In genomic region chr4:62981572-62981971, GRCm38 (mm10) we compare ENCODE assay signal across 20 mouse cellular contexts. TPM values are rescaled to one million over a fixed set of nuclear protein-coding genes. Genes with fewer than 3 reads are reported as not detected.
"Had no signal": no experiment of that assay in that cellular context is flagged by ENCODE, and none has a peak within 500 bp of the region (broad histone marks: within the 10 kb centered on the region; RNA-seq: fewer than 3 reads in every experiment).

No protein-coding gene starts in this region.

- DNase-seq: lung, adult 2 months; lung, postnatal 14 days; lung, postnatal 36 days; retina, postnatal 1 day; right cerebral cortex, adult 18-20 months; right cerebral cortex, postnatal 25 days; right cerebral cortex, postnatal 4 days; spleen, adult 18-20 months; thymus, adult 18-20 months; thymus, postnatal 14 days; thymus, postnatal 36 days had no signal

- H3K36me3 ChIP-seq: lung, embryonic 15.5 days; midbrain, embryonic 13.5 days; midbrain, embryonic 15.5 days; neural tube, embryonic 13.5 days; neural tube, embryonic 15.5 days had no signal

- H3K9ac ChIP-seq: lung, embryonic 15.5 days; midbrain, embryonic 13.5 days; midbrain, embryonic 15.5 days; neural tube, embryonic 13.5 days; neural tube, embryonic 15.5 days had no signal

- H3K4me1 ChIP-seq: megakaryocyte, embryonic 14.5 days had no signal

- H3K27me3 ChIP-seq: lung, embryonic 15.5 days; midbrain, embryonic 13.5 days; midbrain, embryonic 15.5 days; neural tube, embryonic 13.5 days; neural tube, embryonic 15.5 days had no signal

- H3K27ac ChIP-seq: lung, embryonic 15.5 days; macrophage; midbrain, embryonic 13.5 days; midbrain, embryonic 15.5 days; neural tube, embryonic 13.5 days; neural tube, embryonic 15.5 days had no signal

- H3K4me2 ChIP-seq: lung, embryonic 15.5 days; midbrain, embryonic 11.5 days; midbrain, embryonic 13.5 days; midbrain, embryonic 15.5 days; neural tube, embryonic 13.5 days; neural tube, embryonic 15.5 days had no signal

- H3K9me3 ChIP-seq: lung, embryonic 15.5 days; midbrain, embryonic 13.5 days; midbrain, embryonic 15.5 days; neural tube, embryonic 13.5 days; neural tube, embryonic 15.5 days had no signal

- H3K4me3 ChIP-seq: lung, embryonic 15.5 days; megakaryocyte, embryonic 14.5 days; midbrain, embryonic 13.5 days; midbrain, embryonic 15.5 days; neural tube, embryonic 13.5 days; neural tube, embryonic 15.5 days had no signal

- ATAC-seq: lung, postnatal 0 days; midbrain, embryonic 13.5 days; midbrain, embryonic 15.5 days had no signal

RNA-seq across cellular contexts. Expression of gene Zfp618, which starts 16.2 kb away (rescaled TPM):
- polyA plus RNA-seq: macrophage had no signal
